Mouse (Mus musculus): ENCODE results near the gene Il6st.

- TF ChIP-seq CTCF (conservative IDR thresholded peaks at IDR 0.05; ENCODE audit: insufficient read depth, insufficient read length, low read depth, low read length) (no peak), POLR2A (IDR thresholded peaks at IDR 0.05; ENCODE audit: low read depth, low read length) (no peak)
These were observed 43.8 kb downstream of the Il6st start for GRCm38 (mm10) chr13:112507691-112508090.
